Mouse (Mus musculus) urinary bladder, adult 2 months (tissue): ENCODE results near the gene Map2k5. TPM values are rescaled to one million over a fixed set of nuclear protein-coding genes. Genes with fewer than 3 reads are reported as not detected.

Experiments used
- DNase-seq: peaks from one replicate; pipeline ENCODE4 v3.0.0; 2022; ENCODE audit warnings: low spot score
- polyA plus RNA-seq: library from polyadenylated mRNA; depleted of rRNA; stranded (reverse); fragments of >200 nt; gene quantifications from 2 replicates; pipeline ENCODE4 v1.2.3, GENCODE M21; 2012; rRNA removed

The Map2k5 gene
- polyA plus RNA-seq, result 20.4 and 20.6 TPM in 2 replicates

DNA sequence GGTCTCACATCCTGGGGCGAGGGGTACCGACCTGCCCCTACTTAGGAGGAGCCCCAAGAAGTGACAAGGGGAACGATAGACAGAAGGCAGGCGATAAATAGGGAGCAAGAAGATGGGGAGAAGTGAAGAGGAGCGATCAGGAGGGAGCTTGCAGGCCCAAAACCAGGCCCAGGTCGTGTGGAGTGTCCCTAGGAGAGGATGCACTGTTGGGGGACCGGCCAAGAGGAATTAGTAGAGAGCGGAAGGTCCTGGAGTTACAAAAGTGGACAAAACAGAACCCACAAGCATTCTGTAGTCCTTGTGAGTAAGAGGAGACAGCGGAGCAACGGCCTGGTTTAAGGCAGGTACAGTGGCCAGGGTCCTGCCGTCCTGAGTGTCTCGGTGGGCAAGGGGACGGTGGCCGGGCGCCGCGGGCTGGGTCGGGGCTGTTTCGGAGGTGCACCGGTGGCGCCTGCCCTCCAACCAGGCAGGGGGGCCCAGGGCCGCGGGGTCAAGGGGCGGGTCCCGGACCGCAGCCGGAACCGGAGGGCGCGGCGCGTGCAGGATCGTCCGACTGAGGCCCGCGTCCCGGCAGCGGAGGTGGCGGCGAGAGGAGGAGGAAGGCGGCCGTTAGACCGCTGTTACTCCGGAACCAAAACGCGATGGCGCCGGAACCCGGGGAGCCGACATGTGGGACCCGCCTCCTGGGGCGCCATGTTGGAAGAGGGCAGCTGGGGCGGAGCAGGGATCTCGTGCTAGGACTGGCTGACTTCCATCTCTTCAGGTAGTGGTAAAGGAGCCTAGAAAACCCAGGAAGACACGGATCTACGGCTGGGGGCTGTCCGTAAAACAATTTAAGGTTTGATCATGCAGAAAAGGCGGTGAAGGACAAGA lies at the start of gene Map2k5:
Gene Map2k5, minus strand, starts transcription at position 633 of the 873 bp plus-strand sequence.
- peak; percentile 83 for DNase-seq

DNA sequence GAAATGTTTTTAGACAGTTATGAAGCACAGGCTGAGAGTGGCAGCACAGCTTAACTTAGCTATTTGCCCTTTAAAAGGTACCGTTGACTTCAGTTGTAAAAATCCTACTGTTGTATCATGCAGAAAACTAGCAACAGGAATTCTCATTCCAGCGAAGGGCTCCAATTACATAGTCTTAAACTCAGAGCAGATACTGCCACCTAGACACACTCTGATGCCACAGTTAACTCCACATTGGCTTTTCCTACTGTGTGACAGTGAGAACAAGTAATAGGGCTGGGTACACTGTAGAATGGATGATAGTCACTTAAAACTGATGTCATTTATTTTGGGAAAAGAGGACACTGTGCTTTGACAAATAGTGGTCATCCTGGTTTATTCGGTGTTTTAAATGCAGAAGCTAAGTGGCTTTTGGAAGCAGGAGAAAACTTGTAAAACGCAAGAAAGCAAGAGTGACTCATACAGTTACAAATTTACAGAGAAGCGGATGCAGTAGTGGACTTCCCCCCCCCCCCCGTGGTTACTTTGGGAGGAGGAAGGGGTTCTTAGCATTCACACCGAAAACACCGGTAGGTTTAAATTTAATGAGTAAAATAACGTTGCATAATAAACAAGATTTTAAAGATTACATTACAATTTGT lies 43.5 kb upstream of the Map2k5 start:
- DNase-seq, result no peak

DNA sequence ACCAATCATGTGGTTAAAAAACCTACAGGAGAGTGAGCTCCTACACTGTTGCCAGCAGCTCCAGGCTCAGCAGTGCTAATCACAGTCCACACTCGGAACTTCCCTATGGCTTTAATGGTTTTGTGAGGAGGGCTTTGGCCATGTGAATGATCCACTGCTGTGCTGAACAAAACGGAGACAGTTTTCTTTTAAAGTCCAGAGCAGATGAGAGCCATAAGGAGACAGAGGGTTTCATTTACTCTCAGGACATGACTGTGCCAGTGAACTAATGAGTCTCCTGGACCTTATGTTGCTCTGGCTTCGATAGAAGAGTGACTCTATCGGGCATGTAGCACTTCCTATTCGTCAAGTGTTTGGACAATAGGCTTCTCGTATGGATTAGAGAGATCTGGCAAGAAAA lies 42.7 kb upstream of the Map2k5 start:
- no peak for DNase-seq

GRCm38 (mm10) chr9:63400176-63400575 lies 22.5 kb upstream of the Map2k5 start:
- no peak for DNase-seq

DNA sequence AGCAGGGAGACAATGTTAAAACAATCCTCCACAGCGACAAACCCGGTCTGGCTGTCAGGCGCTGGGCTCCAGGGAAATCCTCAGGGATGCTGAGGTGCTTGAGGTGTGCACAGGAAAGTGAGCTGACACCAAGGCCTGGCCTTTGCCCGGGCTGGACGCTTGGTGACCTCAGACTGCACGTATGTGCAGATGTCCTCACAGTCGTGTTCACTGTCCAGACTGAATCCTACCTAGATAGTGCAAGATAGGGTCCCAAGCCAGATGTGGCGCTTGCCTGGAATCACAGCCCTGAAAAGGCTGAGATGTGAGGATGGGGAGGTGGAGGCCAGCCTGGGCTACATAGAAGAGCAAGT lies 21.7 kb upstream of the Map2k5 start:
- DNase-seq, result no peak

- peak; percentile 98 for DNase-seq
Measured at GRCm38 (mm10) chr9:63398611-63399462, 21.1 kb upstream of the Map2k5 start, which contains the start of gene 2300009A05Rik. 2300009A05Rik (minus strand) TSS chr9:63399246.

DNA sequence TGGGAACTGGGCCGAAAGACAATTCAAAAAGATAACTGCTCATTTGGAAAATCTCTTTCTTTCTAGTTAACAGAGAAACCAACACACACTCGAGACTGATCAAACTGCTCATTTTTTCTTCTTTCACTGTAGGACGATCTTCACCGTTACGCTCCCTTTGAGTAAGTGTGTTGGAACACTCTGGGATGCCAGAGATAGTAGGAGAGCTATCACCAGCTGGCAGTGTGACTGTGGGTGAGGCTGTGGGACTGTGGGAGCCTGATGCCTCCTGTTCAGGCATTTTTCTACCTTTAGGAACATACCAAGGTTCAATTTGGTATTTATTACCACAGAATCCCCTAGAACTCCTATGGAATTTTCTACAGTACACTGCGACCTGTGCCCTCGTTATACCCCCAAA lies 17.9 kb upstream of the Map2k5 start:
- DNase-seq, result no peak

GRCm38 (mm10) chr9:63391307-63391706 lies 13.6 kb upstream of the Map2k5 start:
- no peak for DNase-seq

- DNase-seq, result no peak
Measured at GRCm38 (mm10) chr9:63382761-63383160, 5.1 kb upstream of the Map2k5 start.

- no peak for DNase-seq
Measured at GRCm38 (mm10) chr9:63380326-63380725, 2.6 kb upstream of the Map2k5 start.

- DNase-seq, result no peak
Measured at GRCm38 (mm10) chr9:63378174-63378573, 472 bp upstream of the Map2k5 start.

GRCm38 (mm10) chr9:63373315-63373714 lies 4.4 kb downstream of the Map2k5 start:
- no peak for DNase-seq

DNA sequence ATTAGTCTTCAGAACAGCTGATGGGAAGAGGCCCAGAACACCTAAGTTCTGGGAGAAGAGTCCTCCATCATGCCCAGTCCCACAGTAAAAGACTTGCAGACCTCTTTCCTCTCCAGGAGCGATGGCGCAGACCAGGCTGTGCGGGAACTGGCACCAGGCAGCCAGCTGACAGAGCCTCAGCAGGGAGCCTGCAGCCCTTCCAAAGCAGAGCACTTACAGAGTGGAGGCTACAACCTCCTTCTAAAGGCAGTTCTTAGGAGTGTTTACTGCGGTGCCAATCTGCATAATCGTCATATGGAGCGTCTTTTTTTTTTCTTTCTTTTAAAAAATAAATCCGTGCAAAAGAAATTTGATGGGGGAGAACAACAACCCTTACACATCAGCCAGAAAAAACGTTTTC lies 5.2 kb downstream of the Map2k5 start:
- DNase-seq, result no peak

GRCm38 (mm10) chr9:63360410-63360809 lies 17.3 kb downstream of the Map2k5 start:
- no peak for DNase-seq

GRCm38 (mm10) chr9:63359016-63359415 lies 18.7 kb downstream of the Map2k5 start:
- no peak for DNase-seq

DNA sequence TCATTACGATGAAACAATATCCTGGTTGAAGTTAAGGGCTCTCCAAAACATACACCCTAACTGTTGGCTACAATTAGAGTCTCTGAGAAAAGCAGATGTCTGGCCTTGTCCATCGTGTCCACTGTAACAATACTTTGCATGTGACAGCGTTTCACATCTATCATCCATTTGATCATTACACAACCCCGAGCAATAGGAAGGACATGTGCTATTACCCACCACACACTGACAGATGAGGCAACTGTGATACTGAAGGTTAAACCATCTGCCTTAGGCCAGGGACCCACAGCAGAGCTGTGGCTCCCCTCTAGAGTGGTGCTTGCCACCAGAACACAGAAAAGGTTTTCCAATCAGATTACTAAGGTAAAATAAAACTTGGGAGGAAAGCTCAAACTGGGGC lies 21.0 kb downstream of the Map2k5 start:
- no peak for DNase-seq

DNA sequence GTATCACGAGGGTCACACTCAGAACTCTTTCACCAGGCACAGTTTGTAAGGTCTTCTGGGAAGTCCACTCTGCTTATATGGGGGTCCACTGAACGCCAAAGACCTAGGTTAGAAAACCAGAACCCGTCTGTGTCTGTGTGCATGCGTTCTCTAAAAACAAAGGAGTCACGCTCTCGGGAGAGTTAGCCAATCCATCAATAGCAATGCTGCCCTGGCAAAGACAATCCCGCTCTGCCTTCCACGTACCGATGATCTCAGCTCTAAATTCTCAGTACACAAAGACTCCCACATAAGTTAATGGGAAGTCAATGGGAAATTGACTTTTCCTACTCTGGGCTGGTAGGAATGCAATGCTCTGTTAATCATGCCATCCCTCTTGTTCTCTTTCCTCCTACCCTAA lies 21.4 kb downstream of the Map2k5 start:
- no peak for DNase-seq

- no peak for DNase-seq
Measured at GRCm38 (mm10) chr9:63354168-63354567, 23.5 kb downstream of the Map2k5 start.

DNA sequence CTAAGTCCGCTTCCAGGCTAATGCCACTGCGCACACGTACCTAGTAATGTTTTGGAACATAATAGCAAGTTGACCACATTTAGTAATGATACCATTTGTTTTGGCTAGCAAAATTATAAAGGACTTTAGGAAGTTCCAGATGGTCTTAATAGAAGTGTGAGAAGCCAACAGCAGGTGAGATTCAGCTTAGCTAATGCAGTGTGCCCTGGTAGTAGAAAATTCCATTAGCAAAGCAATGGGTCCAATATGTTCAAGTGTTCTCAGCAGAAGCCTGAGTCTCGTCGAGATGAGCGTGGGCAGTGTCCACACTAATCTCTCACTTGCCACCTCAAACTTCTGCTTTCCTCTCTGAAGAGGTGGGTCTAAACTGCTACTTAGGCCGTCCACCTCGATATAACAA lies 27.7 kb downstream of the Map2k5 start:
- no peak for DNase-seq

DNA sequence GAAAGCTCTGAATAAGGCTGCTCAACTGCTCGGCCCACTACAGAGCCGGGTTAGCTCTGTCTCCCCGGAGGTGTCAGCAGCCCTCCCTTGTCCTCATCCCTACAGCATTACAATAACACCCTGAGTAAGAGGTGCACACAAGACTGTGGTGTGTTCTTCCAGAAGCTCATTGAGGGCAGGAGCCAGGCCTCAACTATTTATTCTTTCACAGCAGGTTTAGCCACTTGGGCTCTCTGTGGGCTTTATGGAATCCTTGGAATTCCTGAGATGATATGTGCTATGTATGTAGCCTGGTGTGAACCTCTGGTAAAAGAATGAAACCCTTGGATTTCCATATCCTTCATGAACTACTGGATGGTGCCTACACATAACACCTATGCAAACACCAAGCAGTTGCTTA lies 28.5 kb downstream of the Map2k5 start:
- DNase-seq, result no peak

DNA sequence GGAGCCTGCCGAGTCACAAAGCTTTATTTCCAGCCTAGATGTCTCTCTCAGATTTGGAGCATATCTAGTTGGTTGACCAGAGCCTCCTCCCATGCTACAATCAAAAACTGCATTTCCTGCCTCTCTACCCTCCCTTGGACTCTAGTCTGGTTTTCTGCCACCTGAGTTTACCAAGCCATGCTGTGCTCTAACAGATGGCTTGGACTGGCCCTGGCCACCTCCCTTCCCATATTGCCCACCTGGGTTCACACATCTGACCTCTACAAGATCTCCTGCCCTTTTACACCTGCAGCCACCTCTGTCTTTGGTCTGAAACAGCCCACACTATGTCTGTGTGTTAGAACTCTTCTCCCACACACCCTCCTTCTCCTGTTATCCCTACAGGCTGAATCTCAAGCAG lies 29.6 kb downstream of the Map2k5 start:
- DNase-seq, result no peak

DNA sequence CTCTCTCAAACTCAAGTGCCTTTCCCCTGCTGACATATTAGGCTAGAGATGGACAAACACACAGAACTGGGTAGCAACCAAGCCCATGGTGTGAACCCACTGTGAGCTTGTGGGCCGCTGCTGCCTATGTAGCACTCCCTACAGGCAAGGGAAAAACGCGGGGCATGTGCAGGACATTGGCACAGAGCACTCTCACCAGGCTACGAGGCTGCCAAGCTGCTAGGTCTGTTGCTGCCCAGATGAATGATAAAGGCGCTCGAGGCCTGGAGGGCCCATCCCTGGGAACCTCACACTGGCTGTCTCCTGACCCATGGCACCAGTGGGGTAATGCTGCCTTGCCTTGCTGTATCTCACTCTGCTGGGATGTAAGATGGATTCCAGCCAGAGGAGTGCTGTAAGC lies 31.7 kb downstream of the Map2k5 start:
- no peak for DNase-seq
